ENCODE assay signal across 8 mouse cellular contexts in the genomic region with DNA sequence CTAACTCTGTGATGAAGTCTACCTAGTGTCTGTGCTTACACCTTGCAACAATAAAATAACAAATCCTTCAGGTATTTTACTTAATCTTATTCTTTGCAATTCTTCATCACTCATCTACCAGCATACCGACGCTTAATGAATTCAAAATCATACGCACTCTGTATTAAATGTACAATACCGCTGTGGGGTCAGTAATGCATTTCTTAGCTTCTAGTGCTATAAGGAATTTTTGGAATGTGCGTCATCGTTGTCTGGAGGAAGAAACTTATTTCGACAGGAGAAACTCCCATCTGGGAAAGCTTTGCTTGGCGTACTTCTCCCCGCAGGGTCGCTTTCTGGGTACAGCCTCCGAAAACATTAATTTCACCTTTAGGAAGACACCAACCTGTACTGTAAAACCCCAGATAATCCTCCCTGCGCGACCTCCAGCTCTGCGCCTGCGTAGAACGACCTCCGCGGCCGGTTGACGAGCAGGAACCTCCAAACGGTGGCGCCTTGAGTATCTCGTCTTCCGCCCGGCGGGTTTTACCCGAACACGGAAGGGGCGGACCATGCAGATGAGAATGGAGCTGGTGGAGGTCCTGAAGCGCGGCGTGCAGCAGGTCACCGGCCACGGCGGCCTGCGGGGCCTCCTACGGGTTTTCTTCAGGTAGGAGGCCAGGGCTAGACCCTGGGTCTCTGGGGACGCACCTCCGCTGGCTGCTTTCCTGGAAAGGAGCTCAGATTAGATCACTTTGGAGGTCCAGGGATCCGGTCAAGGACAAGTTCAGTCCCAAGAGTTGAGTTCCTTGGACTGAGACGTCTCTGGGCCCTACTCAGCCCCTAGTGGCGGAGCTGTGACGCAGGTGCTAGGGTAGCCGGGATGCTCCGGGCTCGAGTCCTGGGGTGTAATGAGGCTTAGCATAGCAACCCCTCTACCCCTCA. TPM values are rescaled to one million over a fixed set of nuclear protein-coding genes. Genes with fewer than 3 reads are reported as not detected.
DNase-seq lines count a peak whose midpoint lies in the region; ATAC-seq and TF ChIP-seq lines count a peak whose summit lies in the region.

TSS of gene Ndufa12 (plus strand) at position 239 of the 924 bp plus-strand sequence.

- H3K4me3 ChIP-seq in heart, embryonic 12.5 days = peak within 1 kb of the TSS; percentile 73
- peak within 1 kb of the TSS; percentile 89 for H3K4me3 ChIP-seq in kidney, postnatal 0 days (replicated peaks; ENCODE audit: low read depth, low read length)
- H3K4me3 ChIP-seq in liver, embryonic 11.5 days (ENCODE audit: low read depth, low read length) = peak within 1 kb of the TSS; percentile 87
- H3K4me3 ChIP-seq in stomach, embryonic 14.5 days (ENCODE audit: low read depth, low read length) = peak within 1 kb of the TSS; percentile 78

- WGBS in heart, embryonic 12.5 days = under 1% methylated on average over 46 of the region's 46 CpGs
- WGBS in kidney, postnatal 0 days = under 1% methylated on average over 46 of the region's 46 CpGs
- WGBS in liver, embryonic 11.5 days = under 1% methylated on average over 46 of the region's 46 CpGs
- under 1% methylated on average over 46 of the region's 46 CpGs for WGBS in stomach, embryonic 14.5 days

- no peaks in the 10 kb centered on the region for H3K9me3 ChIP-seq in heart, embryonic 12.5 days (replicated peaks)
- no peaks in the 10 kb centered on the region for H3K9me3 ChIP-seq in kidney, postnatal 0 days (replicated peaks; ENCODE audit: low read length)
- H3K9me3 ChIP-seq in liver, embryonic 11.5 days (ENCODE audit: control insufficient read depth, low read length) = no peaks in the 10 kb centered on the region
- H3K9me3 ChIP-seq in stomach, embryonic 14.5 days (ENCODE audit: control insufficient read depth, low read depth, low read length) = no peaks in the 10 kb centered on the region

- peak within 1 kb of the TSS; percentile 82 for H3K27ac ChIP-seq in heart, embryonic 12.5 days (ENCODE audit: poor library complexity, severe bottlenecking)
- peak within 1 kb of the TSS; percentile 96 for H3K27ac ChIP-seq in kidney, postnatal 0 days
- peak within 1 kb of the TSS; percentile 68 for H3K27ac ChIP-seq in liver, embryonic 11.5 days (ENCODE audit: low read depth, low read length)
- H3K27ac ChIP-seq in stomach, embryonic 14.5 days (ENCODE audit: low read length) = peak within 1 kb of the TSS; percentile 68; the same call in 1 of the 2 replicates

- peak; percentile 98 for ATAC-seq in erythroid progenitor cell, adult 5-6 weeks (replicated peaks; ENCODE audit: low FRiP score, poor library complexity, severe bottlenecking)
- ATAC-seq in heart, embryonic 12.5 days (ENCODE audit: insufficient number of reproducible peaks, low FRiP score) = peak; percentile 92
- peak; percentile 96 for ATAC-seq in kidney, postnatal 0 days (replicated peaks; ENCODE audit: low FRiP score, low read depth)
- peak; percentile 98 for ATAC-seq in liver, embryonic 11.5 days (replicated peaks; ENCODE audit: low FRiP score)
- peak; percentile 95 for ATAC-seq in stomach, embryonic 14.5 days (ENCODE audit: insufficient number of reproducible peaks, insufficient read depth, low FRiP score, low read depth)

- H3K4me1 ChIP-seq in heart, embryonic 12.5 days (replicated peaks) = peaks cover 15% of the 10 kb centered on the region
- peaks cover 5% of the 10 kb centered on the region; the same call in 1 of the 2 replicates for H3K4me1 ChIP-seq in kidney, postnatal 0 days (replicated peaks; ENCODE audit: insufficient read depth, low read length)
- H3K4me1 ChIP-seq in liver, embryonic 11.5 days (replicated peaks; ENCODE audit: control insufficient read depth, insufficient read depth, low read length) = peaks cover 4% of the 10 kb centered on the region
- peaks cover 4% of the 10 kb centered on the region for H3K4me1 ChIP-seq in stomach, embryonic 14.5 days (ENCODE audit: control insufficient read depth, insufficient read depth, low read length)

- H3K27me3 ChIP-seq in heart, embryonic 12.5 days (replicated peaks) = no peaks in the 10 kb centered on the region
- no peaks in the 10 kb centered on the region for H3K27me3 ChIP-seq in kidney, postnatal 0 days (ENCODE audit: insufficient read depth, low read length)
- no peaks in the 10 kb centered on the region for H3K27me3 ChIP-seq in liver, embryonic 11.5 days (replicated peaks; ENCODE audit: control insufficient read depth, insufficient read depth, low read length)
- no peaks in the 10 kb centered on the region for H3K27me3 ChIP-seq in stomach, embryonic 14.5 days (ENCODE audit: control insufficient read depth, insufficient read depth, low read length)

- H3K36me3 ChIP-seq in heart, embryonic 12.5 days = peaks cover 48% of the 10 kb centered on the region
- H3K36me3 ChIP-seq in kidney, postnatal 0 days (ENCODE audit: insufficient read depth, low read length) = peaks cover 23% of the 10 kb centered on the region; the same call in 1 of the 2 replicates
- H3K36me3 ChIP-seq in liver, embryonic 11.5 days (ENCODE audit: control insufficient read depth, insufficient read depth, low read length) = peaks cover 6% of the 10 kb centered on the region; the same call in 1 of the 2 replicates
- H3K36me3 ChIP-seq in stomach, embryonic 14.5 days (ENCODE audit: control insufficient read depth, insufficient read depth, low read length) = peaks cover 12% of the 10 kb centered on the region

- peak within 1 kb of the TSS; percentile 84 for H3K9ac ChIP-seq in heart, embryonic 12.5 days
- peak within 1 kb of the TSS; percentile 84 for H3K9ac ChIP-seq in kidney, postnatal 0 days (ENCODE audit: low read depth, low read length)
- H3K9ac ChIP-seq in liver, embryonic 11.5 days (ENCODE audit: low read depth, low read length) = peak within 1 kb of the TSS; percentile 86
- H3K9ac ChIP-seq in stomach, embryonic 14.5 days (replicated peaks; ENCODE audit: low read depth, low read length) = peak within 1 kb of the TSS; percentile 60

- TF ChIP-seq CTCF in kidney, postnatal 0 days (IDR thresholded peaks at IDR 0.05; ENCODE audit: low read depth) = peak; percentile 61

- peak within 1 kb of the TSS; percentile 86 for H3K4me2 ChIP-seq in heart, embryonic 12.5 days
- peak within 1 kb of the TSS; percentile 81 for H3K4me2 ChIP-seq in kidney, postnatal 0 days (ENCODE audit: low read length)
- H3K4me2 ChIP-seq in liver, embryonic 11.5 days = peak within 1 kb of the TSS; percentile 95
- H3K4me2 ChIP-seq in stomach, embryonic 14.5 days (replicated peaks; ENCODE audit: low read depth, low read length) = peak within 1 kb of the TSS; percentile 48

- peak; percentile 94 for DNase-seq in CD4-positive helper T cell, adult 2 months (ENCODE audit: low read depth, low spot score)
- DNase-seq in brain, embryonic 18.5 days (ENCODE audit: low read depth, low spot score) = peak; percentile 79
- DNase-seq in kidney, postnatal 0 days (ENCODE audit: low spot score) = peak; percentile 97
- DNase-seq in liver, embryonic 11.5 days (ENCODE audit: low spot score) = peak; percentile 95
- peak; percentile 95 for DNase-seq in naive thymus-derived CD4-positive, alpha-beta T cell, adult 2 months (ENCODE audit: low read depth)

RNA-seq across cellular contexts. Expression of gene Ndufa12, which starts in this region (rescaled TPM):
- 33.9 and 44.4 TPM in 2 replicates for total RNA-seq in erythroid progenitor cell, adult 5-6 weeks (2015; ENCODE audit: low replicate concordance)
- 56.6 and 63.0 TPM in 2 replicates for total RNA-seq in erythroid progenitor cell, adult 5-6 weeks (2017; ENCODE audit: low replicate concordance)
- polyA plus RNA-seq in heart, embryonic 12.5 days (2016; fragmentation: Nextera tagmentation; extraction: Ambion mirVana) = 634 and 641 TPM in 2 replicates
- polyA plus RNA-seq in kidney, postnatal 0 days (2015; fragmentation: Nextera tagmentation; extraction: Ambion mirVana) = 706 and 752 TPM in 2 replicates
- polyA plus RNA-seq in liver, embryonic 11.5 days (2014; fragmentation: Nextera tagmentation; extraction: Ambion mirVana) = 419 and 432 TPM in 2 replicates
- 412 and 430 TPM in 2 replicates for polyA plus RNA-seq in stomach, embryonic 14.5 days (2014; fragmentation: Nextera tagmentation; extraction: Ambion mirVana)

Comparison
In these comparisons a context has a peak if more than half of its experiments do, and no peak if none do; other contexts are left out.
1. Peak in every context shown above with its lines: DNase-seq, ATAC-seq, H3K4me3 ChIP-seq and H3K27ac ChIP-seq.